Mouse (Mus musculus) G1E (cell line): ENCODE measurements at regions not wholly inside any gene's neighbourhood (a gene's known extent, or its start where the extent isn't known, plus 50 kb on each side); places are given as distances from the start of the nearest gene placed in this dataset.

Source experiments
- ATAC-seq: 2 replicates; pipeline ENCODE4 v1.8.0; 2016; ENCODE audit warnings: mild to moderate bottlenecking; ENCODE audit not compliant: insufficient number of reproducible peaks, poor library complexity, low FRiP score, severe bottlenecking; ENCODE audit errors: extremely low read depth
- DNase-seq: peaks from one replicate; pipeline ENCODE4 v3.0.0; 2012; ENCODE audit warnings: low spot score
- H3K27me3 ChIP-seq: 2 replicates; pipeline ENCODE4 v1.6.1; 2012; ENCODE audit warnings: mild to moderate bottlenecking, low read length, inconsistent platforms; ENCODE audit not compliant: insufficient read depth
- H3K36me3 ChIP-seq: replicated peaks from 2 replicates; pipeline ENCODE3; 2012; ENCODE audit warnings: mild to moderate bottlenecking, inconsistent platforms
- H3K4me1 ChIP-seq: 2 replicates; pipeline ENCODE4 v1.6.1; 2012; ENCODE audit warnings: low read depth, low read length, inconsistent platforms, mixed read lengths; ENCODE audit not compliant: insufficient read depth
- H3K4me3 ChIP-seq: 2 replicates; pipeline ENCODE4 v1.5.1; 2012; ENCODE audit warnings: low read depth, mild to moderate bottlenecking, inconsistent platforms, low read length, moderate library complexity, mixed read lengths
- H3K9me3 ChIP-seq: replicated peaks from 2 replicates; pipeline ENCODE4 v1.6.1; 2012; ENCODE audit warnings: inconsistent platforms
- CTCF ChIP-seq: IDR thresholded peaks from 2 replicates; pipeline ENCODE4 v1.5.1; 2012; ENCODE audit warnings: low read depth, low read length, inconsistent platforms, mixed read lengths
- GATA1 ChIP-seq: IDR thresholded peaks from 2 replicates; pipeline ENCODE4 v1.6.1; 2012; ENCODE audit warnings: borderline replicate concordance, low read length, inconsistent platforms, mixed read lengths
- GATA2 ChIP-seq: IDR thresholded peaks from 2 replicates; pipeline ENCODE4 v1.6.1; 2012; ENCODE audit warnings: low read depth, low read length, inconsistent platforms, borderline replicate concordance
- POLR2AphosphoS5 ChIP-seq: IDR thresholded peaks from 2 replicates; pipeline ENCODE4 v1.6.1; 2012; ENCODE audit warnings: low read depth, low read length, inconsistent platforms; ENCODE audit not compliant: insufficient replicate concordance
- TAL1 ChIP-seq: conservative IDR thresholded peaks from 2 replicates; pipeline ENCODE4 v1.6.1; 2012; ENCODE audit warnings: low read depth, low read length, inconsistent platforms, mixed read lengths

DNA sequence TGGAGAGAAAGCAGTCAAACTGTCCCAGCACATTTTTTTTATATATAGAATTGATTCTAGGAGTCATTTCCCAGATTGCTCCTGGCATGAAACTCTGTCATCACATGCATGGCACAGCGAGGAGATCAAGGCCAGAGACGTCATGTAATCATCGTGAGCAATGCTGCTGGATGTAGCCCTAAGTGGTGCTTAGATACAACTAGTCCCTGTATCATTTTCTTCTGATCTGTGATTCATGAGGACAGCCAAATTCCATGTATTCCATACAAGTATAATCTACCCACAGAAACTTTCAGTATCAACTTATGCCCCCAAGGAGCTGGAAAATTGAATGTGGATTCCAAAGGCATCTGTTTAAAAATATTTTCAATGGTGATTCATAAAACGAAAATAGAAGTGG lies 87.6 kb upstream of the Prr30 start:
- no peak for TF ChIP-seq TAL1
- TF ChIP-seq POLR2AphosphoS5: no peak
- DNase-seq (no peak), ATAC-seq (no peak)
- no peaks in the 10 kb centered on the region for H3K27me3 ChIP-seq
- H3K4me3 ChIP-seq: no peak overlapping the region
- peaks cover 7% of the 10 kb centered on the region; the same call in 1 of the 2 replicates for H3K9me3 ChIP-seq
- no peaks in the 10 kb centered on the region for H3K36me3 ChIP-seq
- no peaks in the 10 kb centered on the region for H3K4me1 ChIP-seq

DNA sequence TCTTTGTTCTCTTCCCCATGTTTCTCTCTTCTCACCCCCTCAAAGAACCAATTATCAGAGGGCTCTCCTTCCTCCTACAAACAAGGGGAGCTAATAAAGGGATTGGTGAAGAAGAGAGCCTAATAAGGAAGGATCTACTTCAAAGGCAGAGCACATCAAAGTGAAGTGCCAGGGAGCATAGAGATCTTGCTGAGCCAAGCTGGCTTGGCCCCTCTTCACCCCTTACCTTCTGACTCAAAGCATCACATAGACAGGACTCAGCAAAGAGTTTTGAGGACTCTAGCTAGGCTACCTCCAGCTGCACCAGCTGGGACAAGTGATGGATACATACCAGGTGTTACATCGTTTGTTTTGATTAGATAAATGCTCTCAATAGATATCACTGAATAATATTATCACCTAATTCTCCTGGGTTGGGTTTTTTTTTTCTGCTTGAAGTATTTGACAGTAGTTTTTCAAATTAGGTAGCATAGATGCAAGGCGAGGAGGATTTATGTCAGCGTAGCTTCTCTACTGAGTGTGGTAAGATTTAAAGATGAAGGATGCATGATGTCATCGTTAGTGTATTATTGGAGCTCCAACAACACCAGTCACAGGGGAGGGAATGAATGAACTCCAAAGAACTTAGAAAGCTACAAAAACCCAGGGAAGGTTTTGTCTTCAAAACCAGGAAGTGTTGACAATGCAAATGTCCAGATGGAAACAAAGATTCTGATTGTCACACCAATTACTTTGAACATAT lies 69.1 kb upstream of the Prr30 start:
- H3K4me3 ChIP-seq: no peak overlapping the region
- no peak for ATAC-seq
- DNase-seq: no peak
- no peaks in the 10 kb centered on the region for H3K4me1 ChIP-seq
- TF ChIP-seq TAL1 (no peak), GATA2 (no peak), GATA1 (no peak), POLR2AphosphoS5 (no peak), CTCF (no peak)
- H3K36me3 ChIP-seq: no peaks in the 10 kb centered on the region
- H3K27me3 ChIP-seq: no peaks in the 10 kb centered on the region
- H3K9me3 ChIP-seq: peaks cover 19% of the 10 kb centered on the region

DNA sequence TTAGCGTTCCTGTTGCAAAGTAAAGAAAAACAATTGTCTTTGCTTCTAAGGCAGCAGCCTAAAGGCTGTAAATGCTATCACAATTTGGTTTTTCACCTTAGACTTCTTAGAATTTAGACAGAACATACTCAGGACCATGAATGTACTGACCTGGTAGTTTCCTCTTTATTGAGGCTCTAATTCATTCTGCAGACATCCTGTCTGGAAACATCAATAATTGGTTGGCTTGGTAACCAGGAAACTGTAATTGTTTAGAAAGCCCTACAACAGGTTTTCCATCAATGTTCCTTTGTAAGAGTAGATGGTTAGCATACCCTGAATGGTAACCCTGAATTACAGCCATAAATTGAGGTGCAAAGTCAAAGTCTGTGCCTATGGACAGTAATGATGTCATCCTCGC lies 67.4 kb upstream of the Prr30 start:
- H3K4me3 ChIP-seq: no peak overlapping the region
- DNase-seq: no peak
- no peaks in the 10 kb centered on the region for H3K27me3 ChIP-seq
- no peaks in the 10 kb centered on the region for H3K36me3 ChIP-seq
- no peak for ATAC-seq
- no peaks in the 10 kb centered on the region for H3K4me1 ChIP-seq
- TF ChIP-seq POLR2AphosphoS5 (no peak), TAL1 (no peak), GATA1 (no peak), GATA2 (no peak), CTCF (no peak)
- peaks cover 24% of the 10 kb centered on the region for H3K9me3 ChIP-seq
